Mouse (Mus musculus) effector memory CD4-positive, alpha-beta T cell, adult 5 months (primary cell): Measurements from ENCODE around the gene Onecut3. TPM values are rescaled to one million over a fixed set of nuclear protein-coding genes. Genes with fewer than 3 reads are reported as not detected.

Source experiments
- polyA plus RNA-seq: library from polyadenylated mRNA; unstranded; fragments of 100-300 nt; shearing (Covaris generic); gene quantifications from one replicate; pipeline ENCODE4 v1.2.1, GENCODE M21; 2017

The Onecut3 gene
- polyA plus RNA-seq, result not detected

GRCm38 (mm10) chr10:80494732-80495131 lies at the start of gene Onecut3:
Gene Onecut3 (plus strand): TSS chr10:80494835.

DNA sequence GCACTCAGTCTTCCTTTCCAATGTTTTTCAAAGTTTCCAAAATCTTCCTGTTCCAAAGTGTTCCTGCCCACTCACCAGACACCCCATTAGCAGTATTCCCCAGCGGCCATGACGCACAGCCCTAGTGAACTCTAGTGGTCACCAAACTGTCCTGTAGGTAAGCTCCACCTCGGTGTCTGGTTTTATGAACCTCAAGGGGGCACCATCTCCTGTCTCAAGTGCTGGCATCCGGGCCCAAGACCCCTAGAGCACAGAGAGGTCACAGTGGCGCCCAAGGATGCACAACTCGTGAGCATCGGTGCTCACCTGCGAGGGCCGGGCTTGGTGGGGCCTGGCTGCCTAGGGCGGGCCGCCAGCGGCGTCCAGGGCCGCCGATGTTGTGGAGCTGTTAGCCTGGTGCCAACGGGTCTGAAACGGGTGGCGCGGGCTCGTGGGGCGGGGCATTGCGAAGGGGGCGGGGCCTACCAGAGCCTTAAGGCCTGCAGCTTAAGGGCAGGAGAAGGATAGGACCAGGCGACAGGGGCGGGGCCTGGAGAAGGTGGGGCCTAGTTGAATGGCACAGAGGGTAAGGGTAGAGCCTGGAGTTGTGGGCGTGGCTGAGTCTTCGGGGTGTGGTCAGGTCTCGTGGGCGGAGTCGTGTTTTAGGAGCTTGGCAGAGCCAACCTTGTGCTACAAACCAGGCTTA lies 44.2 kb downstream of the Onecut3 start, which contains the start of gene Atp8b3:
TSS of gene Atp8b3 (minus strand) at position 415 of the 685 bp plus-strand sequence.

GRCm38 (mm10) chr10:80561116-80561944 lies 66.7 kb downstream of the Onecut3 start, which contains the start of gene Rexo1:
Gene Rexo1 (minus strand): TSS chr10:80561560.

Other genes starting within 250 kb of the Onecut3 start
- 146 TPM for gene Ndufs7, start 245.7 kb upstream of the Onecut3 start, polyA plus RNA-seq
- gene Gamt, start 233.8 kb upstream of the Onecut3 start, polyA plus RNA-seq, result 0.39 TPM
- gene Dazap1, start 233.3 kb upstream of the Onecut3 start, polyA plus RNA-seq, result 91.1 TPM
- 817 TPM for gene Rps15, start 202.4 kb upstream of the Onecut3 start, polyA plus RNA-seq
- gene Apc2, start 198.9 kb upstream of the Onecut3 start, polyA plus RNA-seq, result not detected
- gene 2310011J03Rik, start 174.3 kb upstream of the Onecut3 start, polyA plus RNA-seq, result 25.5 TPM
- 4.1 TPM for gene Pcsk4, start 165.3 kb upstream of the Onecut3 start, polyA plus RNA-seq
- not detected for gene Reep6, start 164.9 kb upstream of the Onecut3 start, polyA plus RNA-seq
- not detected for gene Adamtsl5, start 146.4 kb upstream of the Onecut3 start, polyA plus RNA-seq
- gene Plk5, start 138.4 kb upstream of the Onecut3 start, polyA plus RNA-seq, result not detected
- gene Mex3d, start 107.2 kb upstream of the Onecut3 start, polyA plus RNA-seq, result 9.1 TPM
- gene Mbd3, start 95.3 kb upstream of the Onecut3 start, polyA plus RNA-seq, result 96.5 TPM
- 89.0 TPM for gene Uqcr11, start 88.0 kb upstream of the Onecut3 start, polyA plus RNA-seq
- gene Tcf3, start 61.2 kb upstream of the Onecut3 start, polyA plus RNA-seq, result 87.3 TPM
- gene Atp8b3, start 44.3 kb downstream of the Onecut3 start, polyA plus RNA-seq, result not detected
- gene Rexo1, start 66.7 kb downstream of the Onecut3 start, polyA plus RNA-seq, result 66.8 TPM
- gene Klf16, start 82.5 kb downstream of the Onecut3 start, polyA plus RNA-seq, result 18.5 TPM
- gene Abhd17a, start 95.5 kb downstream of the Onecut3 start, polyA plus RNA-seq, result 90.9 TPM
- gene Scamp4, start 108.0 kb downstream of the Onecut3 start, polyA plus RNA-seq, result 95.7 TPM
- gene Adat3, start 108.0 kb downstream of the Onecut3 start, polyA plus RNA-seq, result 7.5 TPM
- gene Gm49322, start 111.2 kb downstream of the Onecut3 start, polyA plus RNA-seq, result 8.8 TPM
- gene Csnk1g2, start 128.0 kb downstream of the Onecut3 start, polyA plus RNA-seq, result 322 TPM
- gene Btbd2, start 162.2 kb downstream of the Onecut3 start, polyA plus RNA-seq, result 23.0 TPM
- 211 TPM for gene Mknk2, start 183.3 kb downstream of the Onecut3 start, polyA plus RNA-seq
- 104 TPM for gene Mob3a, start 207.1 kb downstream of the Onecut3 start, polyA plus RNA-seq
- 79.5 TPM for gene Izumo4, start 207.3 kb downstream of the Onecut3 start, polyA plus RNA-seq
- 74.7 TPM for gene Ap3d1, start 247.4 kb downstream of the Onecut3 start, polyA plus RNA-seq